Mouse (Mus musculus) bone marrow, adult 2 months (tissue): ENCODE results near the gene Cyp2w1. TPM values are rescaled to one million over a fixed set of nuclear protein-coding genes. Genes with fewer than 3 reads are reported as not detected.

Experiments used
- H3K27ac ChIP-seq: fragments of 200-500 bp; 2 replicates; pipeline ENCODE4 v1.5.1; 2012; ENCODE audit warnings: low read depth, mild to moderate bottlenecking, control low read depth, inconsistent platforms, low read length; ENCODE audit not compliant: control insufficient read depth, poor library complexity, insufficient read depth
- H3K4me1 ChIP-seq: fragments of 200-500 bp; 2 replicates; pipeline ENCODE4 v1.6.1; 2011; ENCODE audit warnings: low read length; ENCODE audit not compliant: control insufficient read depth, insufficient read depth
- H3K4me3 ChIP-seq: fragments of 200-500 bp; replicated peaks from 2 replicates; pipeline ENCODE3; 2011; ENCODE audit warnings: mild to moderate bottlenecking, low read depth, low read length, control low read depth; ENCODE audit not compliant: control insufficient read depth
- CTCF ChIP-seq: fragments of 200-500 bp; IDR thresholded peaks from 2 replicates; pipeline ENCODE4 v1.5.1; 2011; ENCODE audit warnings: low read length, control low read depth; ENCODE audit not compliant: control insufficient read depth, insufficient read depth
- POLR2A ChIP-seq: fragments of 200-500 bp; IDR thresholded peaks from 2 replicates; pipeline ENCODE4 v1.6.1; 2011; ENCODE audit warnings: low read depth, mild to moderate bottlenecking, control low read depth, low read length, borderline replicate concordance; ENCODE audit not compliant: control insufficient read depth
- WGBS: fragments of 180-500 bp; shearing (Covaris S2); methylation state at CpG from one replicate; pipeline ENCODE4 v1.1.7; 2018; 5-methylcytosine and 5-hydroxymethylcytosine counted together
- polyA plus RNA-seq: library from polyadenylated mRNA; stranded (reverse); fragments of >200 nt; gene quantifications from 2 replicates; pipeline ENCODE4 v1.2.4, GENCODE M21; 2011; ENCODE audit warnings: low replicate concordance; ENCODE audit not compliant: missing spikeins, insufficient read depth, insufficient read length

Gene Cyp2w1
- not detected in 2 replicates for polyA plus RNA-seq

DNA sequence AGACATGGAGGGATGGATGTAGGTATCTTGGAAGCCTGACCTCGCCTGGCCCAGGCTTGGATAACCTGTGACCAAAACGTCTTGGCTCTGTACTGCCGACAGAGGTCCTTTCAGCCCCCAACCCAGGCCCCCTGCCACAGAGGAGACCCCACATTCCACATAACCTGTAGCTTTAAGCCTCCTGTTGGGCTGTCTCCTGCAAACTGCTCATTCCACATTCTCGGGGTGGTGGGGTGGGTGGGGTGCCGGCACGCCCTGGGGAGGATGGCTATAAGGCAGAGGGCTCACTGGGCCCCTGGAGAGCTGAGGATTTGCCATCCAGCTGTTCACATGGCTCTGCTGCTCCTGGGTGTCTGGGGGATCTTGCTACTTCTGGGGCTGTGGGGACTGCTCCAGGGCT, at the start of gene Cyp2w1:
TSS of gene Cyp2w1 (plus strand) at position 301 of the 400 bp plus-strand sequence.
- H3K4me1 ChIP-seq, result no peaks in the 10 kb centered on the region

GRCm38 (mm10) chr5:139303646-139304061, 48.8 kb upstream of the Cyp2w1 start:
- Histone ChIP-seq H3K27ac (peak overlapping the region; percentile 28; the same call in 1 of the 2 replicates), H3K4me1 (peaks cover 5% of the 10 kb centered on the region), H3K4me3 (no peak overlapping the region)
- no peak for TF ChIP-seq CTCF
- no peak for TF ChIP-seq POLR2A
- WGBS, result 66% methylated on average over 9 of the region's 9 CpGs

More for the DNA sequence above, at the start of gene Cyp2w1:
- Histone ChIP-seq H3K4me3 (no peak within 1 kb of the TSS), H3K27ac (no peak within 1 kb of the TSS)
- whole genome bisulfite sequencing, result 83% methylated on average over 6 of the region's 6 CpGs
- TF ChIP-seq POLR2A (no peak), CTCF (no peak)

- 57% methylated on average over 3 of the region's 3 CpGs for WGBS
- H3K27ac ChIP-seq, result no peak overlapping the region
- no peak overlapping the region for H3K4me3 ChIP-seq
- TF ChIP-seq CTCF (no peak), POLR2A (no peak)
- H3K4me1 ChIP-seq, result peaks cover 3% of the 10 kb centered on the region; the same call in 1 of the 2 replicates
These were observed 42.5 kb upstream of the Cyp2w1 start for GRCm38 (mm10) chr5:139309946-139310345.

DNA sequence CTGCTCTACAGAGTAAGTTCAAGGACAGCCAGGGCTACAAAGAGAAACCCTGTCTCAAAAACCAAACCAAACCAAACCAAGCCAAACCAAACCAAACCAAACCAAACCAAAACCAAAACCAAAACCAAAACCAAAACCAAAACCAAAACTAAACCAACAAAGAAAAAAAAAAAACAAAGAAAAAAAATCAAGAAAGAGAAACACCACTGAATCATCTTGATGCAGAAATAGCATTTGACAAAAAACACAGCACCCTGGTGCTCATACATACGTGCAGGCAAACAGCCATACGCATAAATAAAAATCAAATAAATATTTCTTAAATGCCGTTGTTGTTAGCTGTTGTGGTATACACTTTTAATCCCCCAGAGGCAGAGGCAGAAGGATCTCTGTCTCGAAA, 41.9 kb upstream of the Cyp2w1 start:
- Histone ChIP-seq H3K27ac (no peak overlapping the region), H3K4me3 (no peak overlapping the region), H3K4me1 (peaks cover 3% of the 10 kb centered on the region)
- WGBS, result 84% methylated on average over 4 of the region's 4 CpGs
- TF ChIP-seq POLR2A (no peak), CTCF (no peak)

DNA sequence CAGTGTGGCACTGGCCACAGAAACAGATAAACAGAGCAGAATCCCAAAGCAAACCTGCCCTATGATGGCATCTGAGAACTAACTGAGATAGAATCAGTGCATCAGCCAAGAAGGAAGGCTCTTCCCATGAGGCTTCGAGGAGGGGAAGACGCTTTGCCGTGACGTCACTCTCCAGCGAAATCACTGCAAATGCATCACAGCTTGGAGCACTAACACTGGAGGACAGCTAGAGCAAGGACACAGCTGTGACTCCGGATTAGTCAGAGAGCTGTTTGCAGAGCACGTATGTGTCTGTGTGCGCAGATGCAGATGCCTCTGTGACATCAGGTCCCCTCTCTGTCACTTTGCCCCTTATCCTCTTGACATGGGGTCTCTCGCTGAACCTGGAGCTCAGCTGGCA, 40.6 kb upstream of the Cyp2w1 start:
- H3K27ac ChIP-seq, result no peak overlapping the region
- H3K4me3 ChIP-seq, result no peak overlapping the region
- 83% methylated on average over 9 of the region's 9 CpGs for WGBS
- no peak for TF ChIP-seq CTCF
- no peak for TF ChIP-seq POLR2A
- peaks cover 3% of the 10 kb centered on the region for H3K4me1 ChIP-seq

DNA sequence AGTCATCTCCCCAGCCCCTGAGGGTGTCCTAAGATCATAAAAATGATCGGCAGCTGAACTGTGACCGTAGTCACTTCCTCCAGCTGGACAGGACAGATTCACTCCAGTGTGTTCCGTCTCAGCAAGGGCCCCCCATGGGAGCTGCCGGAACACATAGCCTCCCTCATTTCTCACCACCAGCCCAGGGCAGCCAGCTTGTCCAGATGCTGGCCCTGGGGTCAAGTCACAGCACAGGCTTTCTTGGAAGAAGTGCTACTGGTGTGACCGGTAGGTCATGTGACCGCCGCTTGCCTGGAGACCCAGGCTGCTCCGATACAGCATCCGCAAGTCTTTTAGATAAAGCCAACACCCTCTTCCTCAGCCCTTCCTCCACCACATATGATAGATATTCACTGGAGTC, 38.9 kb upstream of the Cyp2w1 start:
- TF ChIP-seq POLR2A (no peak), CTCF (no peak)
- WGBS, result 81% methylated on average over 9 of the region's 9 CpGs
- Histone ChIP-seq H3K4me1 (peaks cover 3% of the 10 kb centered on the region), H3K27ac (no peak overlapping the region), H3K4me3 (no peak overlapping the region)

DNA sequence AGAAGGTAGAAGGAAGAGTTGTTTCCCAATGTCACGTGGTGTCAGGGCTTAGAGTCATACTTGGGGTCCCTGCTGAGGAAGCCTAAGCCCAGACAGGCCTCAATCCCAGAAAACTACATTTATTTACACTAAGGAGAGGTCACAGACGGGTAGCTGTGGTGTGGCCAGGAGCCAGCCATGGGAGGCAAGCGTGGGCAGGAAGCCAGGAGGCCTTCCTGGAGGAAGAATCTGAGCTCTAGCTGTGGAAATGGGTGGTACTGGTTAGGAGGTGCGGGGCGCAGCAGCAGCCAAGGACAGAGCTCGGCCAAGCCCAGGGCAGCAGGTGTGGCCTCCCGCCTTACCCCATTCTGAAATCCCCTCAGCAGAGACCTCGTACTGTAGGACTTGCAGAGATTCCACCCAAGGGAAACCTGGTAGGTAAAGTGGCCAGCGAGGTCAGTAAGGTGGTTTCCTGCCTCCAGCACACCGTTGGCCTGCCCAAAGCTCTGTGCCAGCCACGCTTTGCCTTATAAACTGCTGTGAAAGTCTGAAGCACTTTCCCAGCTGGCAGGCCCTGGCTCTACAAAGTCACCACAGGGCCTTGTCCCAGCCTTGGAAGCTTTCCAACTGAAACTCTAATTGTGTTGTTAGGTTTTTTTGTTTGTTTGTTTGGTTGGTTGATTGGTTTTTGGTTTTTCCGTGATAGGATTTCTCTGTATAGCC, 37.3 kb upstream of the Cyp2w1 start:
- no peak overlapping the region for H3K4me3 ChIP-seq
- H3K27ac ChIP-seq, result no peak overlapping the region
- H3K4me1 ChIP-seq, result no peaks in the 10 kb centered on the region; the same call in none of the 2 replicates
- TF ChIP-seq CTCF (no peak), POLR2A (no peak)
- 46% methylated on average over 12 of the region's 12 CpGs for WGBS

- Histone ChIP-seq H3K4me3 (no peak overlapping the region), H3K4me1 (no peaks in the 10 kb centered on the region; the same call in none of the 2 replicates), H3K27ac (no peak overlapping the region)
- WGBS, result 80% methylated on average over 6 of the region's 6 CpGs
- TF ChIP-seq CTCF, result no peak
- no peak for TF ChIP-seq POLR2A
These were observed 35.3 kb upstream of the Cyp2w1 start for GRCm38 (mm10) chr5:139316982-139317675.
